Mouse (Mus musculus): ENCODE data around the gene Parm1. TPM values are rescaled to one million over a fixed set of nuclear protein-coding genes. Genes with fewer than 3 reads are reported as not detected.

Parm1 gene
- 23.1 and 26.8 TPM in 2 replicates for polyA plus RNA-seq (2015; fragmentation: Nextera tagmentation; extraction: Ambion mirVana)

DNA sequence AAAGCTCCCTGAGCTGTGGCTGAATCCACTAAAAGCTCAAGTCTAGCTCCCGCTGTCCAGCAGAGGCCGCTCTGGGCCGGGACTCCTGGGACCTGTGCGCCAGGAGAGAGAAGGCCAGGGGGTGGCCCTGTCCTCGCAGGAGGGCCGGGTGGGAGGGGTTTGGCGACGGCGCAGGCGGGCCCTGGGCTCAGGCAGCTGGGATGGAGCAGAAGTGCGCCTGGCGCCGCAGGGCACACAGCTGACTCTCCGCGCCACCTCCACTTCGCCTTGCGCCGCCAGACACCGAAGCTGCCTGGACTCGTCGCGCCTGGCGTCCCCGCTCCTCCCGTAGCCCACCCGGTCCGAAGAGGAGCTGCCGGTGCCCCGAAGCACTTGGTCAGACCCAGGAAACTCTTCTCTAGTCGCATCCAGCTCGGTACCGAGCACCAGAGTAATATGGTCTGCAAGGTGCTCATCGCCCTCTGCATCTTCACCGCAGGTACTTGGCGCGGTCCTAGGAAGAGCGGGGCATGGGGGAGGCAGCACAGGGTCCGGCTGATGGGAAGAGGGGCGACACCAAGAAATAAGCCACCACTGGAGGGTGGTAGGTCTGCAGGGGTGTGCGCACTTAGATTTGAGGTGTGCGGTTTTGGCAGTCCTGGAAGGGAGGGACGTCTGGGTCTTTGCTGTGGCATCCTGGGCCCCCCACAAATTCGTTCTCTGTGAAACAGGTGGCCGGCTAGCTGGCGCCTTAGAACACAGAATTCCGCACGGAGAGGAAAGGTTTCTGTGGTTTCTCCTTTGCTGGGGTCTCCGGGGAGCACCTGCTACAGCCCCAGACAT is at the start of gene Parm1:
Gene Parm1 (plus strand): TSS at position 136 of the 822 bp plus-strand sequence.
- peaks cover 24% of the 10 kb centered on the region for H3K4me1 ChIP-seq
- H3K9ac ChIP-seq = peak within 1 kb of the TSS; percentile 63
- no peaks in the 10 kb centered on the region for H3K36me3 ChIP-seq
- H3K9me3 ChIP-seq = no peaks in the 10 kb centered on the region
- H3K4me2 ChIP-seq (replicated peaks) = peak within 1 kb of the TSS; percentile 91
- H3K4me3 ChIP-seq = peak within 1 kb of the TSS; percentile 58
- H3K27ac ChIP-seq = no peak within 1 kb of the TSS
- ATAC-seq (ENCODE audit: low FRiP score, low read depth) = peak; percentile 95
- peaks cover 22% of the 10 kb centered on the region for H3K27me3 ChIP-seq
- WGBS = under 1% methylated on average over 48 of the region's 48 CpGs

DNA sequence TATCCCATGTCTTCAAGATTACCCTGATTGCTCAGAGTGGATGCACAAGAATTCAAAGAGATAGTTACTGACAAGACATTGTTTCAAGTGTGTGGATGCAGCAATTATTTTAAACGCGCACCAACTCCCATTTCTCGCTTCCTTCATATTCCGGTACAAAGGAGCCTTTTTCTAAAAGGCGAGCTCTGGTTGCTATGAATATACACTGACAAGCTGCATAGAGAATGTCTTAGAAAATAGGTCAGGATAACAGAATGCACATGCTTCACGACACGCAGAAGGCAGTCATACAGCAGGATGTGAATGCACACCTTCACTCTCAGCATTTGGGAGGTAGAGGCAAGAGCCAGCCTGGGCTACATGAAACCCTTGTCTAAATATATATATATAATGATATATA is 42.2 kb upstream of the Parm1 start:
- Histone ChIP-seq H3K4me2 (replicated peaks) (no peak overlapping the region), H3K9me3 (no peaks in the 10 kb centered on the region), H3K36me3 (no peaks in the 10 kb centered on the region), H3K27ac (no peak overlapping the region), H3K4me3 (no peak overlapping the region), H3K27me3 (no peaks in the 10 kb centered on the region), H3K4me1 (no peaks in the 10 kb centered on the region), H3K9ac (no peak overlapping the region)
- ATAC-seq (ENCODE audit: low FRiP score, low read depth) = no peak
- 92% methylated on average over 7 of the region's 7 CpGs for WGBS

DNA sequence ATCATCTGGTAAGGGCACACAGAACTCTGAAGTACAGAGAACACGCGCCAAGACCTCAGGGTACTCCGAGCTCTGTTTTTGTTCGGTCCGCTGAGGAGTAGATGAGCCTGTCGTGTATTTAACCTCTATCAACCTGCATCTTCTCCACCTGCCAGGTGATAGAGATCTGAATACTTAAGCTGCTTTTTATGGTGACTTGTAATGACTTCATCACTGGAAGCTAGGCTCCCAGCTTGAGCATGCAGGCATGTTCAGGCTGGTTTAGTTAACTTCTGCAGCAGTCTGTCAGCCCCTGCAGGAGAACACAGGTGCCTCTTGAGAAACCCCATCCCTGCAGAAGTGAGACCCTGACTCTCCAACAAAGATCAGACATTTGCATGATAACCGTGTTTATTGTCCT is 40.6 kb upstream of the Parm1 start:
- H3K4me3 ChIP-seq = no peak overlapping the region
- H3K36me3 ChIP-seq = no peaks in the 10 kb centered on the region
- no peaks in the 10 kb centered on the region for H3K9me3 ChIP-seq
- no peak overlapping the region for H3K4me2 ChIP-seq (replicated peaks)
- no peak for ATAC-seq (ENCODE audit: low FRiP score, low read depth)
- no peaks in the 10 kb centered on the region for H3K27me3 ChIP-seq
- H3K27ac ChIP-seq = no peak overlapping the region
- WGBS = 83% methylated on average over 7 of the region's 7 CpGs
- H3K4me1 ChIP-seq = no peaks in the 10 kb centered on the region
- H3K9ac ChIP-seq = no peak overlapping the region

DNA sequence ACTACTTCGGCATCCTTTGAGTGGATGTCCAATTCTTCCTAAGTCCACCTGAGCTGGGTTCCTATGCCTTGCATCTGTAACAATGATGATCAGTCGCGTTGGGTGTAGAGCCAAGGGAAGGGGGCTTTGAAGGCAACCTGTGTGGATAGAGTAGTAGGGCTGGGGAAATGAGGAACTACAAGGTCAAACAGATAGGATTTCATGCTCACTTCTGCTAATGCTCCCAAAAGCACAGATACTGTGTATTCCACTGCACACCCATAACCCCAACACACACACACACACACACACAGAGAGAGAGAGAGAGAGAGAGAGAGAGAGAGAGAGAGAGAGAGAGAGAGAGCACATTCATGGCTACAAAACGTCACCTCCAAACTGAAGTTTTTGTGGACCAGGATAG is 38.7 kb upstream of the Parm1 start:
- 84% methylated on average over 4 of the region's 4 CpGs for WGBS
- ATAC-seq (ENCODE audit: low FRiP score, low read depth) = no peak
- Histone ChIP-seq H3K4me3 (no peak overlapping the region), H3K4me2 (replicated peaks) (no peak overlapping the region), H3K4me1 (no peaks in the 10 kb centered on the region), H3K9ac (no peak overlapping the region), H3K36me3 (no peaks in the 10 kb centered on the region), H3K27ac (no peak overlapping the region), H3K9me3 (no peaks in the 10 kb centered on the region), H3K27me3 (no peaks in the 10 kb centered on the region)

DNA sequence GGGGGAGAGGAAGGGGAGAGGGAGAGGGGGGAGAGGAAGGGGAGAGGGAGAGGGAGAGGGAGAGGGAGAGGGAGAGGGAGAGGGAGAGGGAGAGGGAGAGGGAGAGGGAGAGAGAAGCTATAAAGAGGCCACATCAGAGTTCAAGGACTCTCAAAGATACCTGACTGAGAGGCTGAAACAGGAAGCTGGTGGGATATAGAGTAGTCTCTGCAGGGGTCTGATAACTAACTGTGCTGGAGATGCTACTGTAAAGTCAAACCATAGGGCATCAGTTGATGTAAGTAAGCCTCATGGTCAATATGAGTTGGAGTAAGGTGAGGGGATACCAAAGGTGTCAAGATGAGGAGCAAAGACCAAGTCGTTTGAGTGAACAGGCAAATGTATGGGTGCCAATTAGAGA is 37.3 kb upstream of the Parm1 start:
- ATAC-seq (ENCODE audit: low FRiP score, low read depth) = no peak; the same call in 1 of the 2 replicates
- Histone ChIP-seq H3K9ac (no peak overlapping the region), H3K4me3 (no peak overlapping the region), H3K36me3 (no peaks in the 10 kb centered on the region), H3K27me3 (no peaks in the 10 kb centered on the region), H3K27ac (no peak overlapping the region), H3K4me1 (no peaks in the 10 kb centered on the region), H3K4me2 (replicated peaks) (no peak overlapping the region), H3K9me3 (no peaks in the 10 kb centered on the region)
- 64% methylated on average over 1 of the region's 1 CpGs for WGBS

DNA sequence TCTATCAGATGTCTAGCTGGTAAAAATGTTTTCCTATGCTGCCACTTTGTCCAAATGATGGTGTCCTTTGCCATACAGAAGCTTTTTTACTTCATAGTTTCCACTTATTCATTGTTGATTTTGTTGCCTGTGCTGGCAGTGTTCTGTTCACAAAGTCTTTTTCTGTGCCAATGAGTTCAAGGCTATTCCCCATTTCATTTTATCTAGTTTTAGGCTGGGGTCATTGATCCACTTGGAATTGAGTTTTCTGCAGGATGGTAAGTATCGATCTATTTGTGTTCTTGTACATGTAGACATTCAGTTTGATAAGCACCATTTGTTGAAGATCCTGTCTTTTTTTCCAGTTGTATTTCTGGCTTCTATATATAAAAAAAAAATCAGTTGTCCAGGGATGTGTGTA is 33.1 kb upstream of the Parm1 start:
- H3K4me3 ChIP-seq = no peak overlapping the region
- no peaks in the 10 kb centered on the region for H3K27me3 ChIP-seq
- no peaks in the 10 kb centered on the region for H3K9me3 ChIP-seq
- no peak overlapping the region for H3K9ac ChIP-seq
- no peak overlapping the region for H3K4me2 ChIP-seq (replicated peaks)
- WGBS = 93% methylated on average over 1 of the region's 1 CpGs
- ATAC-seq (ENCODE audit: low FRiP score, low read depth) = no peak
- H3K4me1 ChIP-seq = no peaks in the 10 kb centered on the region
- no peak overlapping the region for H3K27ac ChIP-seq
- H3K36me3 ChIP-seq = no peaks in the 10 kb centered on the region

DNA sequence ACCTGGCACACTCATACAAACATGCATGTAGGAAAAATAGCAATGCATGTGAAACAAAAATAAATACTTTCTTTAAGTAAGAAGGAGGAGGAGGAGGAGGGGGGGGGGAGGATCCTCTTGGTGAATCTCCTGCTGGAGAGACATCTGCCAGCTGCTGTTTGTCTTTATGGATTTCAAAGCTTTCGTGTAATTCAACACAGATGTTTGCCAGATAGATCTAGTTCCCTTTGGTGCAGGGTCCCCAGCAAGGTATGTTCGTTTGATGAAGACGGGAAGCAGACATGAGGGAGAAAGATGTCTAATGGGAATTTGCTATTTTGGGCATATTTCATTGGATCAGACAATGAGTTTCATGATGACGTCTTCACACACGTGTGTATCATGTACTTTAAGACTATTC is 23.0 kb upstream of the Parm1 start:
- H3K27me3 ChIP-seq = no peaks in the 10 kb centered on the region
- no peak overlapping the region for H3K27ac ChIP-seq
- H3K4me1 ChIP-seq = no peaks in the 10 kb centered on the region
- H3K36me3 ChIP-seq = no peaks in the 10 kb centered on the region
- no peak overlapping the region for H3K4me2 ChIP-seq (replicated peaks)
- no peak for ATAC-seq (ENCODE audit: low FRiP score, low read depth)
- WGBS = 33% methylated on average over 5 of the region's 5 CpGs
- no peaks in the 10 kb centered on the region for H3K9me3 ChIP-seq
- no peak overlapping the region for H3K9ac ChIP-seq
- no peak overlapping the region for H3K4me3 ChIP-seq

DNA sequence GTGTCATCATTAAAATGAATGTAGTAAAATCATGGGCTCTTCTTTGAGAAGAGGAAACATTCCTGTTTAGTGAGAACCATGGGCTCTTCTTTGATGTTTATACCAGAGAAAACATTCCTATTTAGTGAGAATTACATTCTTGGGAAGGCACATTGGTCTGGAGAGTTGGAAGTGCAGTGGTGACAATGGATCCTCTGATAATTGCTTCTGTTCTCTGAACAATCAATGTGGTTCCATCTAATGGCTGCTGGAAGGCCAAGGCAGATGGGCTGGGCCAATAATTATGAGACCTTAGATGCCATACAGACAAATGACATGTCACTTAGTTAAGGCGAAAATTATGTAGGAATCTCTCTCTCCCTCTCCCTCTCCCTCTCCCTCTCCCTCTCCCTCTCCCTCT is 16.1 kb upstream of the Parm1 start:
- H3K9me3 ChIP-seq = no peaks in the 10 kb centered on the region
- ATAC-seq (ENCODE audit: low FRiP score, low read depth) = no peak
- H3K4me3 ChIP-seq = no peak overlapping the region
- no peaks in the 10 kb centered on the region for H3K36me3 ChIP-seq
- H3K4me2 ChIP-seq (replicated peaks) = no peak overlapping the region
- 82% methylated on average over 1 of the region's 1 CpGs for WGBS
- H3K9ac ChIP-seq = no peak overlapping the region
- no peaks in the 10 kb centered on the region for H3K27me3 ChIP-seq
- no peaks in the 10 kb centered on the region for H3K4me1 ChIP-seq
- no peak overlapping the region for H3K27ac ChIP-seq

DNA sequence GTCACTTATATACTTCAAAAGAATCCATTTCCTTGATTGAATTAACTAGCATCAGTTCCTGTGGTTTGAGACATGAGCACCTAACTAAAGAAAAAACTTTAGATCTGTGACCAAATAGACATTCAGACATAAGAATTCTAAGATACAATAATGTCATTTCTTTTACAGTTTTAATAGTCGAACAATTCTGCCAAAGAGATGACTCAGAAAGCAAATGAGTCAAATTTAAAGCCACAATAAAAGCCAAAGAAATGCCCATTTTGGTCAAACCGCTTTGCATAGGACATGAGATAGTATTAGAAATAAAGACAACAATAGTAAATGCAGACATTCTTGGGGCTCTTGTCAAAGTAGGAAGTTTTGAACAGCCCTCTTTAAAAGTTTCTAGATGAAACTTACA is 15.0 kb upstream of the Parm1 start:
- no peaks in the 10 kb centered on the region for H3K27me3 ChIP-seq
- no peaks in the 10 kb centered on the region for H3K36me3 ChIP-seq
- ATAC-seq (ENCODE audit: low FRiP score, low read depth) = no peak
- H3K4me3 ChIP-seq = no peak overlapping the region
- H3K4me1 ChIP-seq = no peaks in the 10 kb centered on the region
- H3K4me2 ChIP-seq (replicated peaks) = no peak overlapping the region
- no peak overlapping the region for H3K27ac ChIP-seq
- no peak overlapping the region for H3K9ac ChIP-seq
- no peaks in the 10 kb centered on the region for H3K9me3 ChIP-seq
- WGBS = 91% methylated on average over 2 of the region's 2 CpGs

DNA sequence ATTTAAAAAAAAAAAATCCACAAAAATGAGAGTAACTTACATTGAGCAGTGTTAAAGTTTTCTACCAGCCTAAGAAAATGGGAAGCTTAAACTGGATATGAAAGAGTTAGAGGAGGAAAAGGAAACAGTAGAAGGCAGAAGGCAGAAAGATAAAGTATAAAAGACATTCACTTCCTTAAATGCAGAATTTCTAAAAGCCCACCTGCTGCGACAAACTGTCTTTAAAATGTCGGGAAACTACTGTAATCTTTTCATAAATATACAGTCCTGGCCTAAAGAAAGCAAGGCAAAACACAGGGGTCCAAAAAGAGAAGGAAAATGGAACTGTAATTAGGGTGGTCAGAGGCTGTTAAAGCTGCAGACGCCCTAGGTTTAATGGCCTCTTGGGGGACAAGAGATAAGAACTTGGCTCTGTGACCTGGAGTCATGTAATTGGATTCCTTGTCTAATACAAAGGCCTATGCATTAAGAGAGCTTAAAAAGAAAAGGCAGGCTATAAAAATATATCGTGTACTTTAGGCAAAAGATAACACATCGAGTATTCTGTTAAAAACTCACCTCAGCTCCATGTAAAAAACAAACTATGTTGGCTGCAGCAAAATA is 13.0 kb upstream of the Parm1 start:
- Histone ChIP-seq H3K9ac (no peak overlapping the region), H3K36me3 (no peaks in the 10 kb centered on the region), H3K9me3 (no peaks in the 10 kb centered on the region), H3K4me3 (no peak overlapping the region), H3K4me2 (replicated peaks) (no peak overlapping the region), H3K27ac (no peak overlapping the region), H3K27me3 (no peaks in the 10 kb centered on the region), H3K4me1 (0 out of 2 replicates have a peak, but pooled peaks cover 4% of the 10 kb centered on the region)
- WGBS = 28% methylated on average over 5 of the region's 5 CpGs
- no peak for ATAC-seq (ENCODE audit: low FRiP score, low read depth)

DNA sequence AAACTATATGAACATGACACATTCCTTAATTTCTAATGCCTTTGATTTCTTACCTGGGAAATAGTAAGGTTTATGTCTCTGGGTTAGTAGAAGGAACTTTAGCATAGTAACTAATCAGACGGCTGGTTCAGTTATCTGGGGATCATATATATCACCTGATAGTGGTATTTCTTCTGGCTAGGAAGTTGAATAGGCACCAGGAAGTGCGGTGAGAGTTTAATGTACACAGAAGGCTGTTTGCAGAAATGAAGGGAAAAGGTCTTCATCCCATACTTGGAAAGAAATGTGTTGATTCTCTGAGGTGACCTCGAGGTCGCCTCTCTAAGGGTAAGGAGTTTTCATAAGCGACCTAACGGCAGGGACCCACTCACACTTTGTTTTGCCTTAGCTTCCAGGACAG is 338 bp upstream of the Parm1 start:
- H3K9me3 ChIP-seq = no peaks in the 10 kb centered on the region
- no peaks in the 10 kb centered on the region for H3K36me3 ChIP-seq
- H3K4me3 ChIP-seq = peak overlapping the region; percentile 58
- ATAC-seq (ENCODE audit: low FRiP score, low read depth) = no peak
- 24% methylated on average over 6 of the region's 6 CpGs for WGBS
- peaks cover 21% of the 10 kb centered on the region for H3K4me1 ChIP-seq
- H3K27ac ChIP-seq = no peak overlapping the region
- peaks cover 22% of the 10 kb centered on the region for H3K27me3 ChIP-seq
- 0 out of 2 replicates have a peak overlapping the region, but pooled peaks have one; percentile 63 for H3K9ac ChIP-seq
- H3K4me2 ChIP-seq (replicated peaks) = peak overlapping the region; percentile 91

DNA sequence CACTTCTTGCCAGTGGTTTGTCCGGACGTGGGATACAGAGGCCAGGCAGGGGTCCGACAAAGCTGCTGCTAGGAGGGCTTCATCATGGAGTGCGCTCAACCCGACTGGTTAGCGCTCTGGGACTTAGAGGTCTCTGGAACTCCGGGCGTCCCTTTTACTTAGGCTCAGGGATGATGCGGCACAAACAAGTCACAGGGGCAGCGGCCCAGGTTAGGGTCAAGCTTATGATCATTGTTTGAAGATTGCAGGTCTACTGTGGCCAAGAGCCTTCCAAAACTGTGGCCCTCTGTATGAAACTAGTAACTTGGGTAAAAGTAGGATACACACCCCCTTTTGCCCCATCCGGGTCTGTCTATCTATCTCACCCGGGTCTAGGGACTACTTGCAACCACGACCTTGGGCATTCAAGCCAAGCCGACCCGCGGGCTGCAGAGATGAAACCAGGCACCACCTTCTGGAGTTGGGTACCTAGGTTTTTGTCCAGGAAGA is 931 bp downstream of the Parm1 start:
- no peak overlapping the region for H3K27ac ChIP-seq
- H3K36me3 ChIP-seq = no peaks in the 10 kb centered on the region
- 6% methylated on average over 16 of the region's 16 CpGs for WGBS
- H3K4me2 ChIP-seq (replicated peaks) = peak overlapping the region; percentile 91
- peaks cover 24% of the 10 kb centered on the region for H3K4me1 ChIP-seq
- H3K4me3 ChIP-seq = peak overlapping the region; percentile 58
- no peaks in the 10 kb centered on the region for H3K9me3 ChIP-seq
- ATAC-seq (ENCODE audit: low FRiP score, low read depth) = no peak
- peak overlapping the region; percentile 63 for H3K9ac ChIP-seq
- peaks cover 22% of the 10 kb centered on the region for H3K27me3 ChIP-seq

All from limb, embryonic 13.5 days (tissue).